Mouse (Mus musculus) liver, embryonic 15.5 days (tissue): Measurements from ENCODE around the gene Alkbh6. TPM values are rescaled to one million over a fixed set of nuclear protein-coding genes. Genes with fewer than 3 reads are reported as not detected.

ENCODE experiments used
- ATAC-seq: fragments of 200-750 bp; cut with Nextera tagmentation; 2 replicates; pipeline ENCODE4 v1.8.0; 2017; ENCODE audit warnings: moderate number of reproducible peaks, mild to moderate bottlenecking, moderate library complexity; ENCODE audit not compliant: insufficient read depth
- H3K27ac ChIP-seq: fragments of 300-500 bp; sonication (generic); replicated peaks from 2 replicates; pipeline ENCODE4 v1.5.1; 2015; ENCODE audit warnings: mild to moderate bottlenecking, inconsistent platforms
- H3K27me3 ChIP-seq: fragments of 300-500 bp; sonication (generic); 2 replicates; pipeline ENCODE4 v1.6.1; 2015; ENCODE audit warnings: mild to moderate bottlenecking, inconsistent platforms
- H3K36me3 ChIP-seq: fragments of 300-500 bp; sonication (generic); replicated peaks from 2 replicates; pipeline ENCODE4 v1.6.1; 2015; ENCODE audit warnings: moderate library complexity, mild to moderate bottlenecking, inconsistent platforms
- H3K4me1 ChIP-seq: fragments of 300-500 bp; sonication (generic); replicated peaks from 2 replicates; pipeline ENCODE4 v1.6.1; 2015; ENCODE audit warnings: inconsistent platforms
- H3K4me2 ChIP-seq: fragments of 300-500 bp; sonication (generic); 2 replicates; pipeline ENCODE4 v1.6.1; 2015; ENCODE audit warnings: moderate library complexity, mild to moderate bottlenecking, inconsistent platforms
- H3K4me3 ChIP-seq: fragments of 300-500 bp; sonication (generic); replicated peaks from 2 replicates; pipeline ENCODE4 v1.5.1; 2015; ENCODE audit warnings: mild to moderate bottlenecking, inconsistent platforms
- H3K9ac ChIP-seq: fragments of 300-500 bp; sonication (generic); 2 replicates; pipeline ENCODE4 v1.6.1; 2015; ENCODE audit warnings: moderate library complexity, mild to moderate bottlenecking, inconsistent platforms
- H3K9me3 ChIP-seq: fragments of 300-500 bp; sonication (generic); replicated peaks from 2 replicates; pipeline ENCODE4 v1.6.1; 2016; ENCODE audit warnings: inconsistent platforms
- WGBS: fragments of 180-500 bp; shearing (Covaris S2); methylation state at CpG from one replicate; pipeline ENCODE4 v1.1.7; 2015; ENCODE audit warnings: mixed read lengths; ENCODE audit not compliant: insufficient replicate concordance; 5-methylcytosine and 5-hydroxymethylcytosine counted together
- polyA plus RNA-seq: library from polyadenylated mRNA; unstranded; fragments of >200 nt; fragmentation: Nextera tagmentation; extraction: Ambion mirVana; gene quantifications from 2 replicates; pipeline ENCODE4 v1.2.1, GENCODE M21; 2015

Alkbh6 gene
- polyA plus RNA-seq, 1 experiment from 2014 or later: 15.9 TPM

- H3K27ac ChIP-seq: no peak overlapping the region
Measured at GRCm38 (mm10) chr7:30281522-30281921, 27.0 kb upstream of the Alkbh6 start.

GRCm38 (mm10) chr7:30282740-30283139, 25.8 kb upstream of the Alkbh6 start:
- 63% methylated on average over 7 of the region's 7 CpGs for WGBS
- Histone ChIP-seq H3K27me3 (0 out of 2 replicates have a peak, but pooled peaks cover 7% of the 10 kb centered on the region), H3K4me1 (peaks cover 30% of the 10 kb centered on the region), H3K9me3 (no peaks in the 10 kb centered on the region), H3K27ac (no peak overlapping the region), H3K4me3 (no peak overlapping the region), H3K9ac (no peak overlapping the region), H3K36me3 (no peaks in the 10 kb centered on the region), H3K4me2 (no peak overlapping the region)
- no peak for ATAC-seq

More at GRCm38 (mm10) chr7:30281522-30281921, 27.0 kb upstream of the Alkbh6 start:
- WGBS: 60% methylated on average over 4 of the region's 4 CpGs
- H3K4me3 ChIP-seq: no peak overlapping the region
- H3K4me1 ChIP-seq: peaks cover 33% of the 10 kb centered on the region
- no peak overlapping the region for H3K9ac ChIP-seq
- H3K36me3 ChIP-seq: no peaks in the 10 kb centered on the region
- ATAC-seq: no peak
- H3K4me2 ChIP-seq: peak overlapping the region; percentile 95
- H3K27me3 ChIP-seq: 0 out of 2 replicates have a peak, but pooled peaks cover 7% of the 10 kb centered on the region
- no peaks in the 10 kb centered on the region for H3K9me3 ChIP-seq

- no peak for ATAC-seq
- H3K4me3 ChIP-seq: no peak overlapping the region
- no peaks in the 10 kb centered on the region for H3K9me3 ChIP-seq
- H3K27me3 ChIP-seq: peaks cover 28% of the 10 kb centered on the region
- H3K36me3 ChIP-seq: no peaks in the 10 kb centered on the region
- no peaks in the 10 kb centered on the region for H3K4me1 ChIP-seq
- no peak overlapping the region for H3K9ac ChIP-seq
- H3K4me2 ChIP-seq: no peak overlapping the region
- no peak overlapping the region for H3K27ac ChIP-seq
- WGBS: 56% methylated on average over 8 of the region's 8 CpGs
Measured at GRCm38 (mm10) chr7:30286701-30287410, 21.7 kb upstream of the Alkbh6 start.

GRCm38 (mm10) chr7:30288046-30288445, 20.5 kb upstream of the Alkbh6 start:
- peaks cover 32% of the 10 kb centered on the region for H3K27me3 ChIP-seq
- no peak for ATAC-seq
- H3K9me3 ChIP-seq: no peaks in the 10 kb centered on the region
- H3K4me2 ChIP-seq: no peak overlapping the region
- no peak overlapping the region for H3K27ac ChIP-seq
- 56% methylated on average over 6 of the region's 6 CpGs for WGBS
- H3K9ac ChIP-seq: no peak overlapping the region
- no peak overlapping the region for H3K4me3 ChIP-seq
- H3K4me1 ChIP-seq: no peaks in the 10 kb centered on the region
- no peaks in the 10 kb centered on the region for H3K36me3 ChIP-seq

- Histone ChIP-seq H3K4me3 (no peak overlapping the region), H3K4me1 (no peaks in the 10 kb centered on the region), H3K9me3 (no peaks in the 10 kb centered on the region), H3K27ac (no peak overlapping the region), H3K36me3 (no peaks in the 10 kb centered on the region), H3K9ac (no peak overlapping the region), H3K4me2 (no peak overlapping the region), H3K27me3 (peaks cover 32% of the 10 kb centered on the region)
- no peak for ATAC-seq
- 52% methylated on average over 7 of the region's 7 CpGs for WGBS
Measured at GRCm38 (mm10) chr7:30289071-30289713, 19.3 kb upstream of the Alkbh6 start.

GRCm38 (mm10) chr7:30289714-30290399, 18.7 kb upstream of the Alkbh6 start:
- H3K27ac ChIP-seq: no peak overlapping the region
- 52% methylated on average over 10 of the region's 10 CpGs for WGBS
- no peak overlapping the region for H3K4me2 ChIP-seq
- no peaks in the 10 kb centered on the region for H3K4me1 ChIP-seq
- no peak for ATAC-seq
- no peaks in the 10 kb centered on the region for H3K9me3 ChIP-seq
- H3K27me3 ChIP-seq: peaks cover 32% of the 10 kb centered on the region
- H3K9ac ChIP-seq: no peak overlapping the region
- H3K36me3 ChIP-seq: no peaks in the 10 kb centered on the region
- H3K4me3 ChIP-seq: no peak overlapping the region

- WGBS: 11% methylated on average over 35 of the region's 35 CpGs
- H3K4me2 ChIP-seq: no peak within 1 kb of the TSS; the same call in 1 of the 2 replicates
- H3K9ac ChIP-seq: no peak within 1 kb of the TSS
Measured at GRCm38 (mm10) chr7:30291215-30292131, 17.0 kb upstream of the Alkbh6 start, which contains the start of gene Clip3. Clip3 (plus strand) TSS chr7:30291728.

GRCm38 (mm10) chr7:30293795-30294194, 14.7 kb upstream of the Alkbh6 start:
- Histone ChIP-seq H3K9me3 (no peaks in the 10 kb centered on the region), H3K36me3 (no peaks in the 10 kb centered on the region), H3K4me1 (no peaks in the 10 kb centered on the region), H3K4me2 (no peak overlapping the region), H3K27ac (no peak overlapping the region), H3K9ac (no peak overlapping the region), H3K4me3 (no peak overlapping the region), H3K27me3 (peaks cover 22% of the 10 kb centered on the region)
- ATAC-seq: no peak
- 66% methylated on average over 13 of the region's 13 CpGs for WGBS

More at GRCm38 (mm10) chr7:30291215-30292131, 17.0 kb upstream of the Alkbh6 start, which contains the start of gene Clip3:
- no peak for ATAC-seq
- Histone ChIP-seq H3K9me3 (no peaks in the 10 kb centered on the region), H3K4me1 (no peaks in the 10 kb centered on the region), H3K27me3 (peaks cover 25% of the 10 kb centered on the region), H3K4me3 (peak within 1 kb of the TSS; percentile 15; the same call in 1 of the 2 replicates), H3K27ac (no peak within 1 kb of the TSS), H3K36me3 (no peaks in the 10 kb centered on the region)

GRCm38 (mm10) chr7:30294296-30294695, 14.2 kb upstream of the Alkbh6 start:
- WGBS: 59% methylated on average over 5 of the region's 5 CpGs
- no peak overlapping the region for H3K27ac ChIP-seq

GRCm38 (mm10) chr7:30295103-30295502, 13.4 kb upstream of the Alkbh6 start:
- ATAC-seq: no peak
- H3K27ac ChIP-seq: no peak overlapping the region
- no peak overlapping the region for H3K4me3 ChIP-seq
- peaks cover 11% of the 10 kb centered on the region for H3K27me3 ChIP-seq
- no peaks in the 10 kb centered on the region for H3K9me3 ChIP-seq
- no peaks in the 10 kb centered on the region for H3K4me1 ChIP-seq
- 35% methylated on average over 10 of the region's 10 CpGs for WGBS
- H3K9ac ChIP-seq: no peak overlapping the region
- H3K36me3 ChIP-seq: no peaks in the 10 kb centered on the region
- H3K4me2 ChIP-seq: no peak overlapping the region

More at GRCm38 (mm10) chr7:30294296-30294695, 14.2 kb upstream of the Alkbh6 start:
- Histone ChIP-seq H3K4me1 (no peaks in the 10 kb centered on the region), H3K27me3 (peaks cover 17% of the 10 kb centered on the region), H3K4me2 (no peak overlapping the region), H3K4me3 (no peak overlapping the region), H3K9me3 (no peaks in the 10 kb centered on the region), H3K36me3 (no peaks in the 10 kb centered on the region), H3K9ac (no peak overlapping the region)
- ATAC-seq: no peak
